Mouse (Mus musculus) neural tube, embryonic 14.5 days (tissue): ENCODE measurements around the gene Clic1. TPM values are rescaled to one million over a fixed set of nuclear protein-coding genes. Genes with fewer than 3 reads are reported as not detected.

Experiments used
- ATAC-seq: fragments of 200-750 bp; cut with Nextera tagmentation; 2 replicates; pipeline ENCODE4 v1.8.0; 2017; ENCODE audit warnings: low read depth, mild to moderate bottlenecking, moderate TSS enrichment, moderate library complexity
- H3K27ac ChIP-seq: fragments of 300-500 bp; sonication (generic); 2 replicates; pipeline ENCODE4 v1.5.1; 2014; ENCODE audit warnings: low read depth, mild to moderate bottlenecking, control low read depth, low read length, moderate library complexity, mixed read lengths
- H3K27me3 ChIP-seq: fragments of 300-500 bp; sonication (generic); 2 replicates; pipeline ENCODE4 v1.6.1; 2014; ENCODE audit warnings: low read length; ENCODE audit not compliant: control insufficient read depth, insufficient read depth
- H3K36me3 ChIP-seq: fragments of 300-500 bp; sonication (generic); 2 replicates; pipeline ENCODE4 v1.6.1; 2014; ENCODE audit warnings: low read length, mixed read lengths; ENCODE audit not compliant: control insufficient read depth, insufficient read depth
- H3K4me1 ChIP-seq: fragments of 300-500 bp; sonication (generic); 2 replicates; pipeline ENCODE4 v1.6.1; 2014; ENCODE audit warnings: low read length; ENCODE audit not compliant: control insufficient read depth, insufficient read depth
- H3K4me2 ChIP-seq: fragments of 300-500 bp; sonication (generic); 2 replicates; pipeline ENCODE4 v1.6.1; 2014; ENCODE audit warnings: mild to moderate bottlenecking, low read depth, low read length, control low read depth
- H3K4me3 ChIP-seq: fragments of 300-500 bp; sonication (generic); 2 replicates; pipeline ENCODE4 v1.5.1; 2014; ENCODE audit warnings: low read depth, low read length, control low read depth, mixed read lengths
- H3K9ac ChIP-seq: fragments of 300-500 bp; sonication (generic); replicated peaks from 2 replicates; pipeline ENCODE4 v1.6.1; 2014; ENCODE audit warnings: low read depth, mild to moderate bottlenecking, control low read depth, low read length, mixed read lengths
- H3K9me3 ChIP-seq: fragments of 300-500 bp; sonication (generic); 2 replicates; pipeline ENCODE4 v1.6.1; 2016; ENCODE audit warnings: low read length; ENCODE audit not compliant: control insufficient read depth
- WGBS: fragments of 180-500 bp; shearing (Covaris S2); extraction: QIAGEN DNeasy Blood & Tissue Kit; methylation state at CpG from one replicate; pipeline ENCODE4 v1.1.7; 2014; 5-methylcytosine and 5-hydroxymethylcytosine counted together
- polyA plus RNA-seq: library from polyadenylated mRNA; unstranded; fragments of >200 nt; fragmentation: Nextera tagmentation; extraction: Ambion mirVana; gene quantifications from 2 replicates; pipeline ENCODE4 v1.2.1, GENCODE M21; 2014

Gene Clic1
- polyA plus RNA-seq, 1 experiment from 2014 or later, result 13.3 TPM

- no peak for ATAC-seq
- H3K4me3 ChIP-seq, result no peak overlapping the region
- H3K27ac ChIP-seq, result no peak overlapping the region
- no peak overlapping the region for H3K4me2 ChIP-seq
- H3K4me1 ChIP-seq, result no peaks in the 10 kb centered on the region
- H3K27me3 ChIP-seq, result no peaks in the 10 kb centered on the region
- 73% methylated on average over 3 of the region's 3 CpGs for WGBS
- H3K9me3 ChIP-seq, result no peaks in the 10 kb centered on the region
- peaks cover 32% of the 10 kb centered on the region for H3K36me3 ChIP-seq
- H3K9ac ChIP-seq, result no peak overlapping the region
Measured at GRCm38 (mm10) chr17:35018171-35018570, 31.6 kb upstream of the Clic1 start.

GRCm38 (mm10) chr17:35019894-35020293 lies 29.9 kb upstream of the Clic1 start:
- no peak for ATAC-seq
- Histone ChIP-seq H3K27ac (no peak overlapping the region), H3K36me3 (peaks cover 15% of the 10 kb centered on the region), H3K4me2 (no peak overlapping the region), H3K9ac (no peak overlapping the region), H3K27me3 (no peaks in the 10 kb centered on the region), H3K4me1 (no peaks in the 10 kb centered on the region), H3K9me3 (no peaks in the 10 kb centered on the region), H3K4me3 (no peak overlapping the region)
- WGBS, result 74% methylated on average over 11 of the region's 11 CpGs

DNA sequence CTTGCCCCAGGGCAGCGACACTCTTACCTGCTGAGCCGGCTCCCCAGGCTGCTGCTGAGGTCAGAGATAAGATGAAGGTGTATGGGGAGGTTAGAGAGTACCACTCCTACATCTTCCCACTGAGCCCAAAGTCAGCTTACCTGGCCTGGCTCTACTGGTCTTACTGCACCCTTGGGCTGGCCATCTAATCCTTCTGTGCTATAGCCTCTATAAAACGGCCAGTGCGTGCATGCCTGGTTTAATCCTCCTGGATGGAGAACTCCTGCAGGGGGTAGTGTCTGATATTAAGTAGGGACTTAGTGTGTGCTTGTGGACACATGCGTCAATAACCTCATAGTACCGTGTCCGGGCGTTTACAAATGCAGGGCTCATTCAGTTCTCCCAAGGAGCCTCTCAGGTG lies 29.2 kb upstream of the Clic1 start:
- ATAC-seq, result no peak
- Histone ChIP-seq H3K9me3 (no peaks in the 10 kb centered on the region), H3K27ac (no peak overlapping the region), H3K4me2 (no peak overlapping the region), H3K27me3 (no peaks in the 10 kb centered on the region), H3K4me1 (no peaks in the 10 kb centered on the region), H3K36me3 (peaks cover 8% of the 10 kb centered on the region), H3K9ac (no peak overlapping the region), H3K4me3 (no peak overlapping the region)
- WGBS, result 86% methylated on average over 8 of the region's 8 CpGs

GRCm38 (mm10) chr17:35021163-35021808 lies 28.5 kb upstream of the Clic1 start:
- Histone ChIP-seq H3K27ac (no peak overlapping the region), H3K9ac (no peak overlapping the region), H3K9me3 (no peaks in the 10 kb centered on the region), H3K4me2 (no peak overlapping the region), H3K27me3 (no peaks in the 10 kb centered on the region), H3K36me3 (peaks cover 4% of the 10 kb centered on the region; the same call in 1 of the 2 replicates), H3K4me3 (no peak overlapping the region), H3K4me1 (no peaks in the 10 kb centered on the region)
- WGBS, result 8% methylated on average over 17 of the region's 17 CpGs
- ATAC-seq, result peak; percentile 44; the same call in 1 of the 2 replicates

- Histone ChIP-seq H3K4me1 (no peaks in the 10 kb centered on the region), H3K27me3 (no peaks in the 10 kb centered on the region), H3K9ac (no peak overlapping the region), H3K27ac (no peak overlapping the region), H3K4me2 (no peak overlapping the region), H3K9me3 (no peaks in the 10 kb centered on the region), H3K4me3 (no peak overlapping the region), H3K36me3 (no peaks in the 10 kb centered on the region)
- 77% methylated on average over 6 of the region's 6 CpGs for WGBS
- no peak for ATAC-seq
Measured at GRCm38 (mm10) chr17:35021842-35022477, 27.8 kb upstream of the Clic1 start.

DNA sequence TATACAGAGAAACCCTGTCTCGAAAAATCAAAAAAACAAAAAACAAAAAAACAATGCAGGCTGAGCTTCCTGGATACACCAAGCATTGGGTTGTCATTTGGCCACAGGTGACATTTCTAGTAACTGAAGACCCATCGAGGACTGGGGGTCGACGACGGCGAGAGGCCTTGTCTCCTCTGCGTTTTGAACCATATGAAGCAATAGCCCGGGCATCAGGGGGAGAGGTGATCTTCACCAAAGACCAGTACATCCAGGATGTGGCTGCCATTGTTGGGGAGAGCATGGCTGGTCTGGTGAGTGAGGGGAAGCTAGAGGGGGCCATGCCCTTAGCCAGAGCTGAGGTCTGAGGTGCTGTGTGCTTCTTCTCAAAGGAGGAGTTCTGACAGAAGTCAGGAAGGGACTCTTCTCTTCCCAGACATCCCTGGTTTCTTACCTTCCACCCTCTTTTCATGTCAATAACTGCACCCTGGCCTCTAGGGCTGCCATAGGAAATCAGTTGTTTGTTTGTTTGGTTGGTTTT lies 27.2 kb upstream of the Clic1 start:
- H3K27me3 ChIP-seq, result no peaks in the 10 kb centered on the region
- H3K4me1 ChIP-seq, result no peaks in the 10 kb centered on the region
- H3K9me3 ChIP-seq, result no peaks in the 10 kb centered on the region
- H3K9ac ChIP-seq, result no peak overlapping the region
- H3K4me3 ChIP-seq, result no peak overlapping the region
- no peak overlapping the region for H3K27ac ChIP-seq
- H3K4me2 ChIP-seq, result no peak overlapping the region
- ATAC-seq, result no peak
- WGBS, result 93% methylated on average over 8 of the region's 8 CpGs
- no peaks in the 10 kb centered on the region for H3K36me3 ChIP-seq

- 89% methylated on average over 5 of the region's 5 CpGs for WGBS
- Histone ChIP-seq H3K9me3 (no peaks in the 10 kb centered on the region), H3K4me2 (no peak overlapping the region), H3K36me3 (no peaks in the 10 kb centered on the region), H3K9ac (no peak overlapping the region), H3K27me3 (no peaks in the 10 kb centered on the region), H3K27ac (no peak overlapping the region), H3K4me3 (no peak overlapping the region), H3K4me1 (no peaks in the 10 kb centered on the region)
- ATAC-seq, result no peak
Measured at GRCm38 (mm10) chr17:35023221-35023620, 26.5 kb upstream of the Clic1 start.

DNA sequence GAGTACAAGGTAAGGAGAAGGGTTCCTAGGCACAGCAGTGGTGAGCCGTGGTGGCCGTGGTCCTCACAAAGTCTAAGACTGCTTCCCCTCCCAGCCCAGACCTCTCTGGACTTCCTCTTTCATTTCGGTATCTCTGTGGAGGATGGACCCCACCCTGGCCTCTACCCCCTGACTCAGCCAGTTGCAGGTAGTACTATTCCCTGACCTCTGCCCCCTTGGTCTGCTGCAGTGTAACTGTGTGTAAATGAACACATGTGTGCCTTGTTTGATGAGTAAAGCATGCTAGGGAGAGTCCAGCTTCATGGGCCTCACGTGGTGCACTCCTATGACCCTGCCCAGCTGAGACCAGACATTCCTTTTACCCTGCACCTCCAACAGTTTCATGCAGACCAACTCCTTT lies 26.0 kb upstream of the Clic1 start:
- ATAC-seq, result no peak
- H3K36me3 ChIP-seq, result no peaks in the 10 kb centered on the region
- H3K27me3 ChIP-seq, result no peaks in the 10 kb centered on the region
- no peak overlapping the region for H3K9ac ChIP-seq
- no peaks in the 10 kb centered on the region for H3K4me1 ChIP-seq
- H3K4me3 ChIP-seq, result no peak overlapping the region
- no peak overlapping the region for H3K4me2 ChIP-seq
- WGBS, result 84% methylated on average over 4 of the region's 4 CpGs
- no peak overlapping the region for H3K27ac ChIP-seq
- no peaks in the 10 kb centered on the region for H3K9me3 ChIP-seq

DNA sequence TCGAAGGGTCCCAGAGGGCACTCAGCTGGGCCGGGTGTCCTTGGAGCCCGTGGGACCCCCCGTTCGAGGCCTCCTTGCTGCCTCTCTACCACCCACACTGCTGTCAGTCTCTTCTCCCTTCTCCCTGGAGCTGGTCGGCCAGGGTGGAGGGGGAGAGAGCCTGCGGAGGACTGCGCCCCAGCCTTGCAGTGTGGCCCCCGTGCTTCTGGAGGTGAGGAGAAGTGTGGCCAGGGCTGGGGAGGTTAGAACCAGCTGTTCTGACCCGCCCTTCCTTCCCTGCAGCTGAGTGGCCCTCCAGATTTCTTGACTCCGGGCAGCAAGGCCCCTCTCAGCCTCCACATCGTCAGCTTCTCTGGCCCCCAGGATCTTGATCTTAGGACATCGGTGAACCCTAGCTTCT lies 25.5 kb upstream of the Clic1 start:
- Histone ChIP-seq H3K4me2 (no peak overlapping the region), H3K4me3 (no peak overlapping the region), H3K9ac (no peak overlapping the region), H3K27me3 (no peaks in the 10 kb centered on the region), H3K9me3 (no peaks in the 10 kb centered on the region), H3K36me3 (no peaks in the 10 kb centered on the region), H3K27ac (no peak overlapping the region), H3K4me1 (no peaks in the 10 kb centered on the region)
- ATAC-seq, result no peak
- 82% methylated on average over 13 of the region's 13 CpGs for WGBS
